Mouse (Mus musculus): ENCODE measurements around the gene Vamp1. TPM values are rescaled to one million over a fixed set of nuclear protein-coding genes. Genes with fewer than 3 reads are reported as not detected.

Gene Vamp1
- polyA plus RNA-seq, 1 experiment, result 1.4 TPM

DNA sequence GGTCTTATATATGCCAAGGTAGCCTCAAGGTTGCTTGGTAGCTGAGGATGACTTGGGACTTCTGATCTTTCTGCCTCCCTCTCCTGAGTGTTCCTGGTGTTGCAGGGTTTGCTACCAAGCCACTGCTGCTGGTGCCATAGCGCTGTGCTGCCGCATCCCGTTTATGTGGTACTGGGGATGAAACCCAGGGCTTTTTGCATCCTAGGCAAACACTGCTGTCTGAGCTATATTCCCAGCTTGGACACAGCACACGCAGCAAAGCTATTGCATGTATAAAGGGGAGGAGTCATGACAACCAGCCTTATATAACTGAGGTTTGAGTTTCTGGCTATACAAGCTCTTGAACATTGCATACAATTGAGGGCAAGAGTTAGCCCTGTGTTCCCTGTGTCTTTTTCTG lies 22.1 kb downstream of the Vamp1 start:
- no peaks in the 10 kb centered on the region for H3K27me3 ChIP-seq (replicated peaks)
- peaks cover 78% of the 10 kb centered on the region for H3K36me3 ChIP-seq (replicated peaks; ENCODE audit: low read length)
- H3K4me1 ChIP-seq, result peaks cover 87% of the 10 kb centered on the region
- no peak overlapping the region for H3K4me3 ChIP-seq (replicated peaks)
- 0 out of 2 replicates have a peak, but pooled peaks cover 3% of the 10 kb centered on the region for H3K9me3 ChIP-seq
- TF ChIP-seq FLI1 (IDR thresholded peaks at IDR 0.05; ENCODE audit: low read length), result no peak

DNA sequence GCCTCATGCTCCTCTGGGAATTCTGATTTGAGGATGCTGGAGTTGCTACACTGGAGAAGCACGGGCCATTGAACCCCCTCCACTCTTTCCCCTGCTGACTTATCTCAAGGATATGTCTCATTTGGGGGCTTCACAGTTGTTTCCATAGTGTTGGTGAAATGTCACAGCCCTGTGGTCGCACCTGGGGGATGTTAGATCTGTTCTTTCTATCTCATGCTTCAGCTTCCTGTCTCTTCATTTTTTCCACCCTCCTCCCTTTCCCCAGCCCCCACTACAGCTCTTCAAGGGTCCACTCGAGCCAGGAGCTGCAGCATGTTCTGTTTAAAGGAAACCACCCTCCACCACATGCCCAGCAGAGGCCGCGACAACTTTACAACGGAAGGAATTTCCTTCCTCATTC lies 23.0 kb downstream of the Vamp1 start:
- Histone ChIP-seq H3K4me3 (replicated peaks) (no peak overlapping the region), H3K4me1 (peaks cover 87% of the 10 kb centered on the region), H3K9me3 (0 out of 2 replicates have a peak, but pooled peaks cover 3% of the 10 kb centered on the region), H3K27me3 (replicated peaks) (no peaks in the 10 kb centered on the region), H3K36me3 (replicated peaks; ENCODE audit: low read length) (peaks cover 81% of the 10 kb centered on the region)
- no peak for TF ChIP-seq GATA1 (IDR thresholded peaks at IDR 0.05; ENCODE audit: borderline replicate concordance, low read length)
- no peak for TF ChIP-seq FLI1 (IDR thresholded peaks at IDR 0.05; ENCODE audit: low read length)

DNA sequence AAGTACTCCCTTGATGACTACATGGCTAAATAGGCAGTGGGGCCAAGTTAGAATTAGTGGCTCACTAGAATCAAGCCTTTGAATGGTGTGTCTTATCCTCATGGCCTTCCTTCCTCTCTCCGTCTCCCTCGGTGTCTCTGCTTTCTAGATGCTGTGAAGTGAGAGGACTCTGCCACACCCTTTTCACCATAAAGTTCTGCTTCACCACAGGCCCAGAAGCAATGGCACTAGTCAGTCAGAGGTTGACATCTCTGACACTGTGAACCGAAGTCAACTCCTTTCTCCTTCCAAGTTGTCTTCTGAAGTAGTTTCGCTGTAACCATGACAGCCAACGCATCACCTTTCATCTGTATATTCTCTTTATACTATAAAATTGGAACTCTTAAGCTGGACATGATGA lies 24.2 kb downstream of the Vamp1 start:
- no peak overlapping the region for H3K4me3 ChIP-seq (replicated peaks)
- H3K27me3 ChIP-seq (replicated peaks), result no peaks in the 10 kb centered on the region
- no peak for TF ChIP-seq FLI1 (IDR thresholded peaks at IDR 0.05; ENCODE audit: low read length)
- TF ChIP-seq GATA1 (IDR thresholded peaks at IDR 0.05; ENCODE audit: borderline replicate concordance, low read length), result no peak
- 0 out of 2 replicates have a peak, but pooled peaks cover 3% of the 10 kb centered on the region for H3K9me3 ChIP-seq
- peaks cover 73% of the 10 kb centered on the region for H3K36me3 ChIP-seq (replicated peaks; ENCODE audit: low read length)
- H3K4me1 ChIP-seq, result peaks cover 87% of the 10 kb centered on the region

DNA sequence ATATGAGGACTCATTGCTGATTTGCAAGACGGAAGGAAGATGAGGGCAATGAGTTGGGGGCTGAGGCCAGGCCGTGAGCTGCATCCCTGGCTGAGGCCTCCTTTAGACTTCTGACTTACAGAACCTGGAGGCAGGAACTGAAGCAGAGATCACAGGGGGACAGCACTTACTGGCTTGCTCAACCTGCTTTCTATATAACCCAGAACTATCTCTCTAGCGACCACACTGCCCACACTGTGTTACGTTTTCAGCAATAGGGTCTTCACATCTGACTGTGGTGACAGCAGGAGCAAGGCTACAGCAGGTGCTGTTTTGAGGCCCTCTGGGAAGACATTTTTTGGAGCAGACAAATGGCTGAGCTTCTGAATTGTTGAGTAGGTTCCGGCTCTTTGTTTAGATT lies 25.3 kb downstream of the Vamp1 start:
- no peak for TF ChIP-seq FLI1 (IDR thresholded peaks at IDR 0.05; ENCODE audit: low read length)
- no peak for TF ChIP-seq GATA1 (IDR thresholded peaks at IDR 0.05; ENCODE audit: borderline replicate concordance, low read length)
- Histone ChIP-seq H3K4me1 (peaks cover 87% of the 10 kb centered on the region), H3K4me3 (replicated peaks) (no peak overlapping the region), H3K9me3 (0 out of 2 replicates have a peak, but pooled peaks cover 3% of the 10 kb centered on the region), H3K27me3 (replicated peaks) (no peaks in the 10 kb centered on the region), H3K36me3 (replicated peaks; ENCODE audit: low read length) (peaks cover 72% of the 10 kb centered on the region)

DNA sequence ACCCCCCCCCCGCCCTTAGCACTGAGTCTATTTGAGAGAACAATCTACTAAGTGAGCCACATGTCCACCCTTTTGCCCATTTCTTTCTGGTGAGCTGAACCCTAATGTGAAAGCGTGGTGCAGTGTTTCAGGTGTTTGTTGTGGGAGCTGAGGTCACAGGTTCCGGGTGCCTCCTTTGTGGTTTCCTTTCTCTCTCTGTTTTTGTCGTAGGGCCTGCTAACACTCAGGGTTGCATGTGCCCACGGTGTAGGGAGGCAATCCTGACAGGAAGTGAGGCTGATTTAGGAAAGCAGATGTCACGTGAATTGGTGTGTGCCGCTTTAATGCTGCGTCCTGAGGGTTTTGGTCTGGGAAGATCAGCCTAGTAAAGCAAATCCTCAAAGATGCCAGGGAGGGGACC lies 26.2 kb downstream of the Vamp1 start:
- TF ChIP-seq GATA1 (IDR thresholded peaks at IDR 0.05; ENCODE audit: borderline replicate concordance, low read length) (no peak), FLI1 (IDR thresholded peaks at IDR 0.05; ENCODE audit: low read length) (no peak)
- Histone ChIP-seq H3K4me3 (replicated peaks) (no peak overlapping the region), H3K27me3 (replicated peaks) (no peaks in the 10 kb centered on the region), H3K36me3 (replicated peaks; ENCODE audit: low read length) (peaks cover 62% of the 10 kb centered on the region), H3K9me3 (0 out of 2 replicates have a peak, but pooled peaks cover 3% of the 10 kb centered on the region), H3K4me1 (peaks cover 82% of the 10 kb centered on the region)

DNA sequence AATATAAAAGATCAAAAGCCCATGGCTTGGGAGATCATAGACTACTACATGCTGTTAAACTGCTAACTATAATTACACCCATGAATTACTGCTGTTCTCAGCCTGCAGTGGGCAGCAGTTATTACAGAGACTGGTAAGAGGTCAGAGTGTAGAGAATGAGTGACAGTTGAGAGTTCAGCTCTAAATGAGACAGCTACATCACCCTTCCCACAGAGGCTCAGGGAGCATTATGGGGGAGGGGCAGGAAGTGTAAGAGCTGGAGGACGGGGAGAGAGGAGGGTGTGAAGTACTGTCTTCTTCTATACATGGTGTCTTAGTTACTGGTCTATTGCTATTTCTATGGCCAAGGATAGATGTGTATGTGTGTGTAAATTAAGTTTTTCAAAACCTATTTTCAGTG lies 29.2 kb downstream of the Vamp1 start:
- no peaks in the 10 kb centered on the region for H3K9me3 ChIP-seq
- H3K27me3 ChIP-seq (replicated peaks), result no peaks in the 10 kb centered on the region
- no peak for TF ChIP-seq FLI1 (IDR thresholded peaks at IDR 0.05; ENCODE audit: low read length)
- no peak for TF ChIP-seq GATA1 (IDR thresholded peaks at IDR 0.05; ENCODE audit: borderline replicate concordance, low read length)

DNA sequence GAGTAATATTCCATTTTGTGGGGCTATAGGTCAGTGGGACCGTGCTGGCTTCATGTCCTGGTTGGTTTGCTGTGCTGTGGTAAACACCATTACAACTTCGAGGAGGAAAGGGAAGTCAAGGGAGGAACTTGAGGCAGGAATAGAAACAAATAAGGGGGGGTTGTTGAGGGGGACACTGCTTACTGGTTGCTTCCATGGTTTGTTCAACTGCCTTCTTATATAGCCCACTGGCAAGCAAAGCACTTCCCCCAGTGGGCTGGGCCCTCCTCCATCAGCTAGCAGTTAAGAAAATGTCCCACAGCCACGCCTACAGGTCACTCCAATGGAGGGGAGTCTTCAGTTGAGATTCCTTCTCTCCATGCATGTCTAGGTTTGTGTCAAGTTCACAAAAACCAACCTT lies 36.9 kb downstream of the Vamp1 start:
- no peaks in the 10 kb centered on the region for H3K27me3 ChIP-seq (replicated peaks)
- peaks cover 22% of the 10 kb centered on the region for H3K9me3 ChIP-seq
- H3K36me3 ChIP-seq (replicated peaks; ENCODE audit: low read length), result peaks cover 10% of the 10 kb centered on the region
- peaks cover 36% of the 10 kb centered on the region for H3K4me1 ChIP-seq
- TF ChIP-seq FLI1 (IDR thresholded peaks at IDR 0.05; ENCODE audit: low read length), result no peak
- TF ChIP-seq GATA1 (IDR thresholded peaks at IDR 0.05; ENCODE audit: borderline replicate concordance, low read length), result no peak
- no peak overlapping the region for H3K4me3 ChIP-seq (replicated peaks)

More for the DNA sequence above, 29.2 kb downstream of the Vamp1 start:
- Histone ChIP-seq H3K4me1 (peaks cover 52% of the 10 kb centered on the region), H3K36me3 (replicated peaks; ENCODE audit: low read length) (peaks cover 33% of the 10 kb centered on the region), H3K4me3 (replicated peaks) (peak overlapping the region; percentile 33)

DNA sequence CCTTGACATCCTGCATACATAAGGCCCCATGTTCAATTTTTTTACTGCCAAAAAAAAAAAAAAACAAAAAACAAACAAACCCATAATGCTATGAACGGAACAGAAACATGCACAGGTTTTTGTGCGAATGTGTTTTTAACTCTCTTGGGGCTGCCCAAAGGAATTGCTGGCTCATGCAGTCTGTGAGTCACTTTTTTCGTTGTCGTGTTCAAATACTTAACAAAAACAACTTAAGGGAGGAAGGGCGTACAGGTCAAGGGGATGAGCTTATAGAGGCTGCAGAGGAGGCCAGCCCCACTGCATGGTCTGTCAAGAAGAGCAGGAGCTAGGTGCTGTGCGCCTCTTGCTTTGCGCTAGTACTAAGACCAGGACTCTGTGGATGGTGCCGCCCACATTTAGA lies 37.4 kb downstream of the Vamp1 start:
- Histone ChIP-seq H3K27me3 (replicated peaks) (no peaks in the 10 kb centered on the region), H3K4me3 (replicated peaks) (peak overlapping the region; percentile 42), H3K4me1 (peaks cover 36% of the 10 kb centered on the region), H3K9me3 (peaks cover 22% of the 10 kb centered on the region), H3K36me3 (replicated peaks; ENCODE audit: low read length) (peaks cover 10% of the 10 kb centered on the region)
- TF ChIP-seq GATA1 (IDR thresholded peaks at IDR 0.05; ENCODE audit: borderline replicate concordance, low read length), result no peak
- no peak for TF ChIP-seq FLI1 (IDR thresholded peaks at IDR 0.05; ENCODE audit: low read length)

DNA sequence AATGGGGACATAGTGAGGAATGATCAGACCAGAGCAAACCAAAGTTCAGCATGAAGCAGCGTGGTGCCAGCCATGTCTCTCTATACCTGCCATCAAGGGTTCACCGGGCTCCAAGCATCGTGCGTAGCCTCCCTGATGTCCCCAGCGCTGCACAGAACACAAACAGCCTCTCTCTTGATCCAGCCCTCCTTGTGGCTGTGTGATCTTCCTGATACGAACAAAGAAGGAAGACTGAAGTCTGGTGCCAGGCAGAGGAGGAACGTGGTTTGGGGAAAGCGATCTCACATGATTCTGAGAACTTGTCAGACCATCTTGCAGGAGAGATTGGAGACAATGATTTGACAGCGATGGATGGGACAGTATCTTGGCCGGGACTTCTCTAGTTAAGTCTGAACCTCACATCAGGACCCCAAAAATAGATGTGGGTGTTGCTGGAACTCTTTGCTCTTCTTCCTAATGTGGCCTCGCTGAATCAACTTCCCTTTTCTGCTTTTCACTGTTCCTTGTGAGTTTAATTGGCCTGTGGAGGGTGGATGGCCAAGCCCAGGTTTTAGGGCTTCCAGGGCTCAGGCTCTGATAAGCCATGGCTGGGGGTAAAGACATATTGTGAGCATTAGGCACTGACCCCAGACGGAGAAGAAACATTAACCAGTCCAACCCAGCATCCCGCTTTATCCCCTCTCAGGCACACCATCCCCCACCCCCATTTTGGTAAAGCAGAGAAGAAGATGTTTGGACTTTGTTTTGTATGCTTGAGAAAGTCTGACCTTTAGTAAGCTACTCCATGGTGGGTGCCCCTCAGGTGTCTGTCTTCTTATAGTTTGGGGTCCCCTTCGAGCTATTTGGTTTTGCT lies 38.7 kb downstream of the Vamp1 start:
- Histone ChIP-seq H3K9me3 (peaks cover 22% of the 10 kb centered on the region), H3K4me1 (peaks cover 36% of the 10 kb centered on the region), H3K27me3 (replicated peaks) (no peaks in the 10 kb centered on the region), H3K36me3 (replicated peaks; ENCODE audit: low read length) (peaks cover 10% of the 10 kb centered on the region), H3K4me3 (replicated peaks) (peak overlapping the region; percentile 84)
- TF ChIP-seq FLI1 (IDR thresholded peaks at IDR 0.05; ENCODE audit: low read length), result no peak

DNA sequence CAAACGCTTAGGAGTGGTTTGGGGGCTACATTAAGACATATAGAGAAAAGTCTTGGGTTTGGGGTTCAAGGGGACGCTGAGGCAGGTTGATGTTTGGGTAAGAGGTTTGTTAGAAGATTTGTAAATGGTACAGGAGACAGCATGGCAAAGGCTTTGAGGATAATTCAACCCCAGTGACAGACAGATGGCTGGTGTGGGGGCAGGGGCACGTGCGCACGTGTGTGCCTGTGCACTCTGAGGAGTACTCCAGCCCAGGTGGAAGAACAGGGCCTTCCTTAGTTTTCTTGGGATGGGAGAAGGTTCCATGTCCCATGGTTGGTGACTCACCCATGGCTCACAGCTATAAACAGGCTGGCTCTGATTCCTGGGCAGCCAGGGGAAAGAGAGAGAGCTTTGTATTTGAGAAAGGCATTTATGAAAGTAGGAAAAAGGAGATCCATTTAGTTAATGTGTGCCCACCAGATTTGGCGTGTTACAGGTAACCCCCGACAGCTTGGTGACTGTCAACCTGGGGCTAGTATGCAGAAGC lies 40.2 kb downstream of the Vamp1 start:
- TF ChIP-seq GATA1 (IDR thresholded peaks at IDR 0.05; ENCODE audit: borderline replicate concordance, low read length), result no peak
- no peak for TF ChIP-seq FLI1 (IDR thresholded peaks at IDR 0.05; ENCODE audit: low read length)

More for the DNA sequence above, 40.2 kb downstream of the Vamp1 start:
- Histone ChIP-seq H3K27me3 (replicated peaks) (no peaks in the 10 kb centered on the region), H3K4me3 (replicated peaks) (no peak overlapping the region), H3K9me3 (peaks cover 17% of the 10 kb centered on the region), H3K4me1 (peaks cover 36% of the 10 kb centered on the region), H3K36me3 (replicated peaks; ENCODE audit: low read length) (peaks cover 10% of the 10 kb centered on the region)
